Mouse (Mus musculus) gastrocnemius, adult 2 months (tissue): ENCODE data around the gene Vmn1r111. TPM values are rescaled to one million over a fixed set of nuclear protein-coding genes. Genes with fewer than 3 reads are reported as not detected.
"Not testable (repeated sequence)": the region's sequence is repeated elsewhere in the genome, so short reads cannot be mapped to it uniquely, and the experiment has no call there.

Source experiments
- DNase-seq: peaks from one replicate; pipeline ENCODE4 v3.0.0; 2022
- H3K27ac ChIP-seq: fragments of 200-600 bp; 2 replicates; pipeline ENCODE4 v1.8.1; 2022; ENCODE audit warnings: mild to moderate bottlenecking
- H3K4me3 ChIP-seq: fragments of 200-600 bp; 2 replicates; pipeline ENCODE4 v1.8.1; 2022; ENCODE audit warnings: mild to moderate bottlenecking, moderate library complexity
- intact Hi-C: fragments of 180-260 bp; cut with DNase I; formaldehyde crosslinking; loops from one replicate; pipeline ENCODE4 v1.15.1; 2025
- long read RNA-seq, 2 experiments: library from polyadenylated mRNA; stranded (forward); transcript quantifications; one replicate each; pipeline ENCODE4 v2.0.0; 2021
- total RNA-seq, 2 experiments: library from RNA; stranded (reverse); gene quantifications; 2 replicates each; pipeline ENCODE4 v1.2.3; 2021

Gene Vmn1r111
- not detected for total RNA-seq
- long read RNA-seq, experiment 1 = 0 reads
- long read RNA-seq, experiment 2 = 0 reads

- intact Hi-C loops, DNase-seq, H3K4me3 ChIP-seq, H3K27ac ChIP-seq: not testable (repeated sequence)
These were observed at the start of gene Vmn1r111 for GRCm38 (mm10) chr7:20703116-20703515. Vmn1r111 (minus strand) TSS chr7:20703216.

- intact Hi-C loops, H3K4me3 ChIP-seq, DNase-seq, H3K27ac ChIP-seq: not testable (repeated sequence)
These were observed 27.5 kb upstream of the Vmn1r111 start, which contains the start of gene Gm10668 for GRCm38 (mm10) chr7:20730524-20730923. Gm10668 (minus strand) TSS chr7:20730624.

- intact Hi-C loops, H3K27ac ChIP-seq, H3K4me3 ChIP-seq, DNase-seq: not testable (repeated sequence)
These were observed 34.4 kb downstream of the Vmn1r111 start, which contains the start of gene Vmn1r107 for GRCm38 (mm10) chr7:20668618-20669017. Vmn1r107 (plus strand) TSS chr7:20668918.

Other genes with a start within 250 kb of the Vmn1r111 start
- gene Gm10670, start 228.3 kb downstream of the Vmn1r111 start, total RNA-seq = not detected
- not detected for gene Vmn1r103, start 192.7 kb downstream of the Vmn1r111 start, total RNA-seq
- not detected for gene Vmn1r104, start 169.4 kb downstream of the Vmn1r111 start, total RNA-seq
- not detected for gene Gm5726, start 157.5 kb downstream of the Vmn1r111 start, total RNA-seq
- not detected for gene Gm4141, start 127.0 kb downstream of the Vmn1r111 start, total RNA-seq
- not detected for gene Gm4513, start 104.2 kb downstream of the Vmn1r111 start, total RNA-seq
- not detected for gene Vmn1r107, start 34.3 kb downstream of the Vmn1r111 start, total RNA-seq
- not detected for gene Gm10668, start 27.4 kb upstream of the Vmn1r111 start, total RNA-seq
- gene Vmn1r112, start 68.0 kb upstream of the Vmn1r111 start, total RNA-seq = not detected
- not detected for gene Vmn1r113, start 84.1 kb upstream of the Vmn1r111 start, total RNA-seq
- gene Vmn1r114, start 109.0 kb upstream of the Vmn1r111 start, total RNA-seq = not detected
- gene Vmn1r115, start 141.8 kb upstream of the Vmn1r111 start, total RNA-seq = not detected
- gene Vmn1r116, start 169.0 kb upstream of the Vmn1r111 start, total RNA-seq = not detected
- not detected for gene Vmn1r117, start 180.9 kb upstream of the Vmn1r111 start, total RNA-seq
- not detected for gene Vmn1r118, start 209.1 kb upstream of the Vmn1r111 start, total RNA-seq